Mouse (Mus musculus): Measurements from ENCODE around the gene Slit3.

Slit3 gene

DNA sequence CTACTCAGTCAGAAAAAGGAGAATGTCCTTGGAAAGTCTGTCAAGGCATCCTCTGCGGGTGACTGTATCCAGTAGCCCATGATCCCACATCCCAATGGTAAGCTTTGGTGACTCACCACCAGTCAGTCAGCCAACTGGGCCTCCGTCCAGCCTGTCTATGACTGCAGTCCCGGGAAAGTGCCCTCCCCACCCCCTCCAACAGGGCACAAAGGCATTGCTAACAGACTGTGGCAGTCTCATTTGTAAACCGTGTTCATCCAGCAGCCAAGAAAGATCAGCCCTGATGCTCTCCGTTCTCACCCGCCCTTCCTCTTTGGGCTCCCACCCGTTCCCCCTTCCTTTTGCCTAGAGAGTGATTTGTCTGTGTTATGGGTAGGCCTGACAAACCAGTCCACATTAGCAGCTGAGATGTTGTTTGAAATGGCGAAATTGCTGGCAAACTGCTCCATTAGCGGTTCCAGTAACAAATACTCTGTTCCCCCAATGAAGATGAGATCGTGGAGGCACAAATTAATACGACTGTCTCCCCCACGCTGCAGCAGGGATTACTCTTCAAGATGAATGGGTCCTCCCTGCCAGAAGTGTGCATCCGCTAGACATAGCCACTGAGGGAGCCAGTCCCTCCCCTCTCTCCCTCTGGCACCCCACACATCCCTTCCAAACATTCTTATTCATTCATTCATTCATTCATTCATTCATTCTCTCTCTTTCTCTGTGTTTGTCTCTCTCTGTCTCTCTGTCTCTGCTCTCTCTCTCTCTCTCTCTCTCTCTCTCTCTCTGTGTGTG lies 466.3 kb downstream of the Slit3 start:
- DNase-seq (ENCODE audit: low spot score) = peak; percentile 86

GRCm38 (mm10) chr11:35589892-35590291 lies 468.9 kb downstream of the Slit3 start:
- DNase-seq (ENCODE audit: low spot score) = no peak

DNA sequence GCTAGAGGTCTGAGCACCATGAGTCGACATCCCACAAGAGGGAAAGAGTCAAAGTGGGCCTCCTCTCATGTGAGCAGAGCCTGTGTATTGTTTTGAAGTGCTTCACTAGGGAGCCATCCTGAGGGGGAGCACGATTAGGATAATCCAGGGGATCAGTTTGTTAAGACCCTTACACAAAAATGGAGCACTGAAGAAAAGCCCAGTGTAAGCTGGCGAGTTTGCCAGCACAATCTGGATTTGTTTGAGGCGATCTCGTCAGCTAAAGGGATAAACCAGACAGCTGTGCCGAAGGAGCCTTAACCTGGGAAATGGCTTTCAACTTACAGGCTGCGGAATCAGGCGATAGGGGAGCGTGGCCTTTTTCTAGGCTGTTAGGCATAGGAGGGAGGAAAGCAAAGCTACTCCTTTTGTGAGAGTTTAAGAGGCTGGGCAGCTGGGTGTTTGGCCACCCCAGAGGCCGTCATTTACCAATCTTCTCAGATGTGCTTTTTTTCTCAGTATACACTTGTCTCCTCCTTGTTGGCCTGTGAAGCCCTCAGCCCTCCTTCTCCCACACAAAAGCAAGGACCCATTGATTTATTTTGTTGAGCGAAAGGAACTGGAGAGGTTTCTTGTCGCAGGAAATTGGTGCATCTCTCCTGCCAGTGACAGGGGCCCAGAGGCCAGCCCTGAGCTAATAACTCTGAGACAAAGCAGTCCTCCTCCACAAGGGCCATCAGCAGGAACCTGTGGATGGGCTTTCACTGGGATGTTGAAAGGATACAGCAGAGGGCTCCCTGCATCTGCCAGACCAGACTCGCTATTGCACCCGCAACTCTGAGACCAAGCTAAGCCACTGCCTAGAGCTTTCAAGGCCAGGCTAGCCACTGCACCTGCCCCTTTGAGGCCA lies 472.4 kb downstream of the Slit3 start:
- no peak for DNase-seq (ENCODE audit: low spot score)

- DNase-seq (ENCODE audit: low spot score) = no peak
These were observed 475.0 kb downstream of the Slit3 start for GRCm38 (mm10) chr11:35596064-35596463.

DNA sequence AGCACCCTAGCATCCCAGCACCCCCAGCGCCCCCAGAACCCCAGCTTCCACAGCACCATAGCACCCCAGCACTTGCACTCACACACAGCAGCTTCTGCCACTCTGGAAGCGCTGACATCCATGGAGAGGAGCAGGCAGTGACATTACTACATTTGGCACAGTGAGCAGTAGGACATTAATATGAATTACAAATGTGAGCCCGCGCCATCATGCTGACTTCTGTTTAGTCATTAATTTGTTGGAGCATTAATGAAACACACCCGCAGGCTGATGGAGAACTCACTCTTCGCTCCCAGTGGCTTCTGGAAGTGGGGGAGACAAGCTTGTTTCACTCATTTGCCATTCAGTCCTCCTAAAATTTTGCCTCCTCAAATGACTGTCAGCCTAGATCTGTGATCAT lies 476.9 kb downstream of the Slit3 start:
- no peak for DNase-seq (ENCODE audit: low spot score)

GRCm38 (mm10) chr11:35598732-35599131 lies 477.7 kb downstream of the Slit3 start:
- no peak for DNase-seq (ENCODE audit: low spot score)

- no peak for DNase-seq (ENCODE audit: low spot score)
These were observed 480.7 kb downstream of the Slit3 start for GRCm38 (mm10) chr11:35601652-35602240.

DNA sequence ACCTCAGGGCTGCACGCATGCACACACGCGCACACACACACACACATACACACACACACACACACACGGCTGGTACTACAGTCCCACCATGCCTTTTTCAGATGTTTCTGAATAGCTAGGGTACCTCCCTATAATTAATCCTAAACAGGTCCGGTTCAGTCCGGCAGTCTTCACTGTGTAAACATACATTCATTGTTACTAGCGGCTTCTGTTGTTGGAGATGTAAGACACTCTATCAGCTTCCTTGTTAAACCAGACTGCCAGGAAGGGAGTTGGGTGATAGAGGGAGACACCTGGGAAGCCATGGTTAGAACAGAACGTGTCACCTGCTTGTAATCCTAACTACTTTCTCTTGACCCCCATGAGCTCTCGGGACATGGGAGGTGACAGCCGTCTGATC lies 481.6 kb downstream of the Slit3 start:
- DNase-seq (ENCODE audit: low spot score) = no peak

DNA sequence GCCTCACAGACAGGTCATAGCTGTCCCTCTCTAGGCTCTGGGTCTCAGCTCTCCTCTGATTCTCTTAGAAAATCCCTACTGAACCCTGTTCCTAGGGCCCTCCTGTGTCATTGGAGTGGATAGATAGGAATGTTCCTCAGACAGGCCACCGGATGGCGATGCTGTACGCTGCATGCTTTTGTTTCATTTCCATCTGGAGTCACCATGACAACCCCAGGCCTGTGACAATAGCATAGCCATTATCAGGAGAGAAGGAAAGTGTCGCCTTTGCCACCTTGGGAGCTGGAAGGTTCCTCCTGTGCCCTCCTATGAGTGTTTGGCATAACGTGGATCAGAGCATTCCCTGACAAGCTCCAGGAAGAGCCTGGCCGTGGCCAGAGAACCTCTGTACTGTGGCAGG lies 482.9 kb downstream of the Slit3 start:
- no peak for DNase-seq (ENCODE audit: low spot score)

- DNase-seq (ENCODE audit: low spot score) = no peak
These were observed 484.1 kb downstream of the Slit3 start for GRCm38 (mm10) chr11:35604848-35605790.

DNA sequence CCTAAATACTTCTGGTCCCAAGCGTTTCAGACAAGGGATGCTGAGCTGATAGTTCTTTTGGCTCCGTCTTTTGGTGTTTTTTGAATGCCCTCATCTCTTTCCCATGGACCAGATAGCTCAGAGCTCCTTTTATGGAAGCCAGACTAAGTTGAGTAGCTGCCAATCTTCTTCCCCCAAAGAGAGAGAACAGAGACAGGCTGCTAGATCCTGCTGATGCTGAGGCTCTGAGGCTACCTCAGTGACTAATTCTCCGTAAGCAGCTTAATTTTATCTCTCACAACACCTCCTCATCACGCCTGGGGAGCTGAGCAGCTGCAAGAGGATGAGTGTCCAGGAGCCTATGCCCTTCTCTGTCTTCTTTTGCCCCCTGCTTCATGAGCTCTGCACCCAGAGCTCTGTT lies 486.2 kb downstream of the Slit3 start:
- no peak for DNase-seq (ENCODE audit: low spot score)

GRCm38 (mm10) chr11:35608794-35609193 lies 487.8 kb downstream of the Slit3 start:
- no peak for DNase-seq (ENCODE audit: low spot score)

- DNase-seq (ENCODE audit: low spot score) = no peak
These were observed 491.4 kb downstream of the Slit3 start for GRCm38 (mm10) chr11:35612262-35612896.

DNA sequence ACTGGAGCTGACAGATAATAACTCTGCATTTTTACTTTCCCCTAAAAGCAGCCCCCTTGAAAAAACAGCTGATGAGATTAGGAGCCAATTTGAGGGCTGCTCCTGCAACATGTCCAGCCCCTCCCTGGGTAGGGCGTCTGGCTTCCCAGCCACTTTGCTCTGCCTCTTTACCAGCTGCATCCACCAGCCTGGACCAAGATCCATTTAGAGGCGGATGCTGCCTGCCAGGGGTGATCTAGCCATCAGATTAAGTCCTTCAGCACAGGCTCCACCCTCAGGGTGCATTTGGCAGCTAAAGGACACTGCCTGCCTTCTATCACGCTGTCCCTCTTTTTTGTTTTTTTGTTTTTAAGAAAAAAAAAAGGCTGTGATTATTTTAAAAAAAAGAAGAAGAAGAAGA lies 493.5 kb downstream of the Slit3 start:
- no peak for DNase-seq (ENCODE audit: low spot score)

DNA sequence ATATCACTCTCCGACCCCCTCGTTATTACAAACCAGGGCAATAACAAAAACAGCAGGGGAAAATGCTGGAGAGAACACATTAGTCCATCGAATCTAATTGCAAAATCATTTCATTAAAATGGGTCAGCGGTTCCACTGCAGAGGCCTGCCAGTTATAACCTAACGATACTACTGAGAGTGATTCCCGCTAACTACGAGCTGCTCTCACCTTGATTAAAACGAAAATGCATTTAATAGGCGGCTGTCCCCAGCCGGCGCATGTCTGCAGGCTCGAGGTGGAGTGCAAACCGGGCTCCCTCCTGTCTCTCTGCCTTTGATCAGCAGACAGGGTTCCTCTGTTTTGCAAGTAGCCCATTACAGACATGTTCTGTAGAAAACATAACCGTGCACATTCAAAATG lies 498.4 kb downstream of the Slit3 start:
- no peak for DNase-seq (ENCODE audit: low spot score)

DNA sequence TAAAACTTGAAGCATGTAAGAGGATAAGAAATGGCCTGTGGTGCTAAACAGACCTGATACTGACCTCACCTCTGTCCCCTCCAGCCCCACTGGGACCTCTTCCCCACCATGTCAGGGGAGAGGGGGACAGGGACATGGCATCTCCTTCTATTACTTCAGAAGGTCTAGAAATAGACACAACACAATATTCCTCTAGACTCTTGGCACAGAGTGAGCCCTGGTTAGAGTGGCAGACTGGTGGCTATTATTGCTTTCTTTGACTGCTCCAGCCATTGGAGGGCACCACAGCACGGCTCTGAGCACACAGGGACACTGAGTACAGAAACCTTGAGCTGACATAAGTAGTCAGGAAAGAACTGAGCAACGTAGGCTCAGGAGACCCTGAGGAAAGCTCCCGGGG lies 501.7 kb downstream of the Slit3 start:
- DNase-seq (ENCODE audit: low spot score) = no peak

- DNase-seq (ENCODE audit: low spot score) = no peak
These were observed 503.7 kb downstream of the Slit3 start for GRCm38 (mm10) chr11:35624515-35625270.

GRCm38 (mm10) chr11:35625576-35625975 lies 504.6 kb downstream of the Slit3 start:
- DNase-seq (ENCODE audit: low spot score) = no peak

DNA sequence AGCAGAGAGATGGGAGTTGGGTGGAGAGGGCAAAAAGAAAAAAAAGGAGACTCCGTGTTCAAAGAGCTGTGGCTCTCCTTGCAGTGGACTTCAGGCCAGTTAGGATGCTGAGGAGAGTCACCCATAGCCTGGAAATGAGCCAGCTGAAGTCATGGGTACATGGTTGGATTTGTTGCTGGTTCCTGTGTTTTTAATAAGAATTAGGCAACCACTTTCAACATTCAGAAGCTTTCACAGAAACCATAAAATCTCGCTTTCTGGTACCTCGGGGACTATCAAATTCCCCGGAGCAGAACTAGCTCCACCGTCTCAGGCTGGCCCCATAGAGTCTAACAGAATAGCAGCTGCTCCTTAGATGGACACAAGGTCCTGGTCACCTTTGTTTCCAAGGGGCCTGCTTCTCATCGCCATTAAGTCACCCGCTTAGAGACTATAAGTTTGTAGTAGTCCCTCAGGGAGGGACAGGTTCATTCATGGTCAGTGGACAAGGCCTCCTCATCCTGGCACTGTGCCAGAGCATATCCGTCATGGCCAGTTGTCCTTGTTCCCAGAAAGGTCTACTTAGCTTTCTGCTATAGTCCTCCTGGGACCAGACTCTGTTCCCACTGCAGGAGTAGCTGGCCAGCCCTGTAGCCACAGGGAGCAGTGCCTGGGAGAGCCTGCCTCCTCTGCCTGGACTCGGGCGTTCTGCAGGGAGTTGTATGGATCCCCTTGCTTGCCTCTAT lies 505.3 kb downstream of the Slit3 start:
- DNase-seq (ENCODE audit: low spot score) = peak; percentile 62

DNA sequence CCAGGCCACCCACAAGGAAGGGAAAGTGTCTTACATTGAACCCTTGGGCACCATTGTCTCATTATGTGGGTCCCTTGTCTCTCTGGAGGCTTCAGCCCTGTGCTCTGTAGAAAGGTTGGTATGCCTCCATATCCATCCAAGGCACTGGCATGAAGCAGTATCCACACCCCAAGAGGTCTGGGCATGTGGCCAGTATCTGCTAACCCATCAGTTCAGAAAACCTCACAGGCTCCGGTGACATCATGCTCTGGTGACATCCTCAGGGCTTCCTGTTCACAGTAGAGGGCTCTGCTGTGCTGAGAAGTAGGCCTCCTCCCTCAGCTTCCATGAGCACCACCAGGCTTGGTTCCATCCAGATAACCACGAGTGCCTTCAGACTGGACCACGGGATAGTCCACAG lies 506.8 kb downstream of the Slit3 start:
- no peak for DNase-seq (ENCODE audit: low spot score)

Measured in testis, postnatal 10 days (tissue).